Mouse (Mus musculus) hindbrain, embryonic 10.5 days (tissue): Measurements from ENCODE around the gene Zfp949. TPM values are rescaled to one million over a fixed set of nuclear protein-coding genes. Genes with fewer than 3 reads are reported as not detected.

Source experiments
- DNase-seq: peaks from one replicate; pipeline ENCODE4 v3.0.0-alpha.2; 2017; ENCODE audit warnings: low spot score
- H3K27ac ChIP-seq: fragments of 300-500 bp; sonication (generic); 2 replicates; pipeline ENCODE4 v1.5.1; 2016; ENCODE audit warnings: mild to moderate bottlenecking, moderate library complexity
- H3K27me3 ChIP-seq: fragments of 300-500 bp; sonication (generic); 2 replicates; pipeline ENCODE4 v1.6.1; 2016; ENCODE audit warnings: mild to moderate bottlenecking; ENCODE audit not compliant: poor library complexity, insufficient read depth, severe bottlenecking
- H3K36me3 ChIP-seq: fragments of 300-500 bp; sonication (generic); 2 replicates; pipeline ENCODE4 v1.6.1; 2016; ENCODE audit warnings: mild to moderate bottlenecking, moderate library complexity
- H3K4me1 ChIP-seq: fragments of 300-500 bp; sonication (generic); replicated peaks from 2 replicates; pipeline ENCODE4 v1.6.1; 2016; ENCODE audit warnings: mild to moderate bottlenecking
- H3K4me3 ChIP-seq: fragments of 300-500 bp; sonication (generic); 2 replicates; pipeline ENCODE4 v1.5.1; 2016; ENCODE audit warnings: mild to moderate bottlenecking, moderate library complexity
- H3K9me3 ChIP-seq: fragments of 300-500 bp; sonication (generic); 2 replicates; pipeline ENCODE4 v1.6.1; 2016; ENCODE audit warnings: mild to moderate bottlenecking, moderate library complexity
- WGBS: fragments of 180-500 bp; shearing (Covaris S2); methylation state at CpG from one replicate; pipeline ENCODE4 v1.1.7; 2016; 5-methylcytosine and 5-hydroxymethylcytosine counted together
- polyA plus RNA-seq: library from polyadenylated mRNA; unstranded; fragments of >200 nt; fragmentation: Nextera tagmentation; extraction: Ambion mirVana; gene quantifications from 2 replicates; pipeline ENCODE4 v1.2.1, GENCODE M21; 2016

The Zfp949 gene
- 7.6 and 9.0 TPM in 2 replicates for polyA plus RNA-seq

GRCm38 (mm10) chr9:88547851-88548613 lies at the start of gene Zfp949:
Gene Zfp949 (plus strand): TSS chr9:88548020.
- H3K36me3 ChIP-seq: peaks cover 7% of the 10 kb centered on the region
- peaks cover 24% of the 10 kb centered on the region for H3K4me1 ChIP-seq
- H3K27me3 ChIP-seq: no peaks in the 10 kb centered on the region
- peak; percentile 59 for DNase-seq
- H3K27ac ChIP-seq: peak within 1 kb of the TSS; percentile 85
- under 1% methylated on average over 30 of the region's 30 CpGs for WGBS
- H3K4me3 ChIP-seq: peak within 1 kb of the TSS; percentile 74
- H3K9me3 ChIP-seq: no peaks in the 10 kb centered on the region

GRCm38 (mm10) chr9:88500112-88500511 lies 47.7 kb upstream of the Zfp949 start:
- WGBS: 81% methylated on average over 2 of the region's 2 CpGs
- H3K9me3 ChIP-seq: no peaks in the 10 kb centered on the region
- no peaks in the 10 kb centered on the region for H3K36me3 ChIP-seq
- H3K4me1 ChIP-seq: no peaks in the 10 kb centered on the region
- H3K4me3 ChIP-seq: no peak overlapping the region
- DNase-seq: no peak
- no peaks in the 10 kb centered on the region for H3K27me3 ChIP-seq
- no peak overlapping the region for H3K27ac ChIP-seq

GRCm38 (mm10) chr9:88501846-88502245 lies 46.0 kb upstream of the Zfp949 start:
- WGBS: 86% methylated on average over 6 of the region's 6 CpGs
- H3K4me1 ChIP-seq: no peaks in the 10 kb centered on the region
- no peaks in the 10 kb centered on the region for H3K36me3 ChIP-seq
- no peaks in the 10 kb centered on the region for H3K9me3 ChIP-seq
- no peaks in the 10 kb centered on the region for H3K27me3 ChIP-seq
- DNase-seq: no peak
- no peak overlapping the region for H3K27ac ChIP-seq
- H3K4me3 ChIP-seq: no peak overlapping the region

GRCm38 (mm10) chr9:88515546-88515945 lies 32.3 kb upstream of the Zfp949 start:
- Histone ChIP-seq H3K27ac (no peak overlapping the region), H3K27me3 (no peaks in the 10 kb centered on the region), H3K4me3 (no peak overlapping the region), H3K9me3 (no peaks in the 10 kb centered on the region), H3K36me3 (peaks cover 10% of the 10 kb centered on the region), H3K4me1 (peaks cover 3% of the 10 kb centered on the region)
- WGBS: 87% methylated on average over 1 of the region's 1 CpGs
- DNase-seq: no peak

- WGBS: 80% methylated on average over 3 of the region's 3 CpGs
Observed at GRCm38 (mm10) chr9:88516361-88516995, 31.3 kb upstream of the Zfp949 start.

GRCm38 (mm10) chr9:88519390-88520121 lies 28.3 kb upstream of the Zfp949 start:
- H3K27ac ChIP-seq: no peak overlapping the region
- H3K4me3 ChIP-seq: 0 out of 2 replicates have a peak overlapping the region, but pooled peaks have one; percentile 9
- H3K9me3 ChIP-seq: no peaks in the 10 kb centered on the region
- no peaks in the 10 kb centered on the region for H3K27me3 ChIP-seq
- H3K4me1 ChIP-seq: peaks cover 17% of the 10 kb centered on the region
- peaks cover 18% of the 10 kb centered on the region for H3K36me3 ChIP-seq
- peak; percentile 8 for DNase-seq

More at GRCm38 (mm10) chr9:88516361-88516995, 31.3 kb upstream of the Zfp949 start:
- peaks cover 10% of the 10 kb centered on the region for H3K4me1 ChIP-seq
- no peak overlapping the region for H3K27ac ChIP-seq
- DNase-seq: no peak
- no peaks in the 10 kb centered on the region for H3K27me3 ChIP-seq
- H3K4me3 ChIP-seq: no peak overlapping the region
- peaks cover 18% of the 10 kb centered on the region for H3K36me3 ChIP-seq
- no peaks in the 10 kb centered on the region for H3K9me3 ChIP-seq

- DNase-seq: no peak
- no peaks in the 10 kb centered on the region for H3K27me3 ChIP-seq
- peaks cover 17% of the 10 kb centered on the region for H3K4me1 ChIP-seq
- no peaks in the 10 kb centered on the region for H3K9me3 ChIP-seq
- no peak overlapping the region for H3K27ac ChIP-seq
- 23% methylated on average over 2 of the region's 2 CpGs for WGBS
- H3K4me3 ChIP-seq: peak overlapping the region; percentile 72
- peaks cover 18% of the 10 kb centered on the region for H3K36me3 ChIP-seq
Observed at GRCm38 (mm10) chr9:88520122-88520848, 27.5 kb upstream of the Zfp949 start.

- peak overlapping the region; percentile 72 for H3K4me3 ChIP-seq
- WGBS: 27% methylated on average over 4 of the region's 4 CpGs
- no peaks in the 10 kb centered on the region for H3K9me3 ChIP-seq
- peaks cover 17% of the 10 kb centered on the region for H3K4me1 ChIP-seq
- no peaks in the 10 kb centered on the region for H3K27me3 ChIP-seq
- no peak overlapping the region for H3K27ac ChIP-seq
- peaks cover 18% of the 10 kb centered on the region for H3K36me3 ChIP-seq
- no peak for DNase-seq
Observed at GRCm38 (mm10) chr9:88520849-88521483, 26.9 kb upstream of the Zfp949 start.

- Histone ChIP-seq H3K27me3 (no peaks in the 10 kb centered on the region), H3K27ac (peak overlapping the region; percentile 95), H3K36me3 (peaks cover 18% of the 10 kb centered on the region), H3K9me3 (no peaks in the 10 kb centered on the region), H3K4me3 (peak overlapping the region; percentile 72), H3K4me1 (peaks cover 17% of the 10 kb centered on the region)
- peak; percentile 10 for DNase-seq
- WGBS: under 1% methylated on average over 10 of the region's 10 CpGs
Observed at GRCm38 (mm10) chr9:88521961-88522568, 25.8 kb upstream of the Zfp949 start.

GRCm38 (mm10) chr9:88522569-88523334 lies 25.1 kb upstream of the Zfp949 start:
- Histone ChIP-seq H3K9me3 (no peaks in the 10 kb centered on the region), H3K27me3 (no peaks in the 10 kb centered on the region), H3K36me3 (peaks cover 18% of the 10 kb centered on the region), H3K27ac (peak overlapping the region; percentile 95), H3K4me1 (peaks cover 17% of the 10 kb centered on the region), H3K4me3 (peak overlapping the region; percentile 72)
- WGBS: under 1% methylated on average over 69 of the region's 69 CpGs
- peak; percentile 97 for DNase-seq

- peak overlapping the region; percentile 95 for H3K27ac ChIP-seq
- H3K9me3 ChIP-seq: no peaks in the 10 kb centered on the region
- 1% methylated on average over 16 of the region's 16 CpGs for WGBS
- no peaks in the 10 kb centered on the region for H3K27me3 ChIP-seq
- H3K4me3 ChIP-seq: peak overlapping the region; percentile 72
- H3K4me1 ChIP-seq: peaks cover 17% of the 10 kb centered on the region
- H3K36me3 ChIP-seq: peaks cover 18% of the 10 kb centered on the region
- no peak for DNase-seq
Observed at GRCm38 (mm10) chr9:88523335-88523668, 24.5 kb upstream of the Zfp949 start.
